Mouse (Mus musculus) CH12.LX (cell line): ENCODE results near the gene Gm10260.

Experiments used
- CTCF ChIP-seq, 2 experiments: IDR thresholded peaks in 1 of 2; conservative IDR thresholded peaks in 1 of 2; 2 replicates each; pipeline ENCODE4 v1.5.1; 2011 to 2012; ENCODE audit warnings: low read depth in 2 of 2, low read length in 2 of 2, improper control_type of control experiment in 1 of 2, inconsistent platforms in 1 of 2, mild to moderate bottlenecking in 1 of 2, moderate library complexity in 1 of 2
- POLR2A ChIP-seq: IDR thresholded peaks from 2 replicates; pipeline ENCODE4 v1.6.1; 2011; ENCODE audit warnings: low read depth, mild to moderate bottlenecking, improper control_type of control experiment, low read length
- ZMIZ1 ChIP-seq: IDR thresholded peaks from 2 replicates; pipeline ENCODE4 v1.6.1; 2012; ENCODE audit warnings: low read depth, mild to moderate bottlenecking, inconsistent platforms, low read length, improper control_type of control experiment

- TF ChIP-seq ZMIZ1 (no peak), POLR2A (no peak), CTCF (conservative IDR thresholded peaks at IDR 0.05 in 1 of 2, IDR thresholded peaks at IDR 0.05 in 1 of 2; ENCODE audit: low read depth in 2 of 2, low read length in 2 of 2) (no peak)
Measured at GRCm38 (mm10) chr13:97781637-97782036, 21.2 kb upstream of the Gm10260 start.
